Mouse (Mus musculus) layer of hippocampus, postnatal 25 days (tissue): ENCODE measurements around the gene Eral1. TPM values are rescaled to one million over a fixed set of nuclear protein-coding genes. Genes with fewer than 3 reads are reported as not detected.
"Not testable (repeated sequence)": the region's sequence is repeated elsewhere in the genome, so short reads cannot be mapped to it uniquely, and the experiment has no call there.

Experiments used
- DNase-seq, 2 experiments: peaks; one replicate each; pipeline ENCODE4 v3.0.0; 2022; ENCODE audit warnings: mixed read lengths in 2 of 2, low spot score in 1 of 2; ENCODE audit errors: extremely low spot score in 1 of 2
- total RNA-seq, 2 experiments: library from RNA; stranded (reverse); gene quantifications; 2 replicates each; pipeline ENCODE4 v1.2.3; 2021

Eral1 gene
- total RNA-seq, 2 experiments from 2014 or later = 18.6 to 21.1 TPM

GRCm38 (mm10) chr11:78094137-78094503 is 13.9 kb upstream of the Eral1 start:
- no peak for DNase-seq

DNA sequence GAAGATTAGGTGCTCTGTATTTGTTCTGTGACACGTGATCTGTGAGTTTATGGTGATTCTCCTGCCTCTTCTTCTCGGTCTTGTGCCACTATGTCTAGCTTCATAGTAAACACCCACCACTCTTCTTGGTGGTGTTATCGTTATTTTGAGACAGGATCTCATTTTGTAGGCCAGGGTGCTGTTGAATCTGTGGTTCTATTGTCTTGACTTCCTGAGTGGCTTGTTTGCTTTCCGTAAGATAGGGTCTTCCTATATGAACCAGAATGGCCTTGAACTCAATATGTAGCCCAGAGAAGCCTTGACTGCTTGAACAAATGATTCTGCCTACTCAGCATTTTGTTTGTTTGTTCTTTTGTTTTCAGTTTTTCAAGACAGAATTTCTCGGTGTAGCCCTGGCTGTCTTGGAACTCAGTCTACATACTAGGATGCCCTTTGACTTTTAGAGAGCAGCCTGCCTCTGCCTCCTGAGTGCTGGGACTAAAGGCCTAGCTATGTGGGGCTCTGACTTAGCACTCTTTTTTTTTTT is 7.6 kb upstream of the Eral1 start:
- no peak for DNase-seq

DNA sequence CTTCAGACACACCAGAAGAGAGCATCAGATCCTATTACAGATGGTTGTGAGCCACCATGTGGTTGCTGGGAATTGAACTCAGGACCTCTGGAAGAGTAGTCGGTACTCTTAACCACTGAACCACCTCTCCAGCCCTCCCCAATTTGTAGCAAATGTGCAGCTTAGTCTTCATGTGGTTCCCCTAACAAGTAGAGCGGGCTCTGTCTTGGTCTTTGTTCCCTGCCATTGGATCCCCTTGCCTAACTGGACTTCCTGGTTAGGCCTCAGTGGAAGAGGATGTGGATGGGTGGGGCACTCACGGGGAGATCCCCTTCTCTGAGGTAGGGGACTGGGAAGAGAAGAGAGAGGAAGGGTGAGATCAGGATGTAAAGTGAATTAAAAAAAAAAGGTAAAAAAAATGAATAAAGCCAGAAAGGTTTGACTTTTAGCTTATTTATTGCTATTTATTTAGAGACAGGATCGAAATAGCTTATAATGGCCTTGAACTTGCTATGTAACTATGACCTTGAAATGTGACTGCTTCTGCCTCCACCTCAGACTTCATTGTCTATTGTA is 6.8 kb upstream of the Eral1 start:
- no peak for DNase-seq

GRCm38 (mm10) chr11:78083595-78083994 is 3.4 kb upstream of the Eral1 start:
- DNase-seq = no peak

DNA sequence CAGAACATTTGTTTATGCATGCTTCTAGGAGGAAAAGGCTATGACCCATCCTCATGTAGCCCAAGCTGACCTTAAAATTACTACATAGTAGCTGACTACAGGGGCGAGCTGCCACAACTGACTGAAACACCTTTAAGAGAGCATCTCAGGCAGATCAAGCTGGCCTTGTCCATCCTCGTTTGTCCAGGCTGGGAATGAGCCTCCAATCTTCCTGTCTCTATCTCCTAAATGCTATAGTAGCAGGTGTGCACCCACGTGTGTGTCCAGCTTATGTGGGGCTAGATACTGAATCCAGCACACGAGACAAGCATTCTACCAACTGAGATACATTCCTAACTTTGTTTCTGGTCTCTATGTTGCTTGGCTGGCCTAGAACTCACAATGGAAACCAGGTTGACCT is 5.5 kb downstream of the Eral1 start:
- no peak for DNase-seq

DNA sequence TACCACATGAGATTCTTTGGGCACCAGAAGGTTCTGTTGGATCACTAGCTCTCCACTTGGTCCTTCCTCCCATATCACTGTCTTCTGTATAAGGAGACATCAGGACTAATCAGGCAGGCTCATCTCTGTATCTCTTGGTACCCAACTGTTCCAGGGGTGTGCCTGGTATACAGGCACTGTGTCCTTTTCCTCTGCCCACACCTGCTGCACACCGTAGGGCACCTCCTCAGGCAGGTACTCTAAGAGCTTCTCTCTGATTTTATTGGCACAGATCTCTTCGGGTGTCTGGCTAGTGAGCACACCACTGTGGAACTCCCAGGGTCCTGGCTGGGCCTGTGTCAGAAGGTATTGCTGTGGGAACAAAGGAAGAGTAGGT is 5.9 kb downstream of the Eral1 start:
- DNase-seq = no peak

DNA sequence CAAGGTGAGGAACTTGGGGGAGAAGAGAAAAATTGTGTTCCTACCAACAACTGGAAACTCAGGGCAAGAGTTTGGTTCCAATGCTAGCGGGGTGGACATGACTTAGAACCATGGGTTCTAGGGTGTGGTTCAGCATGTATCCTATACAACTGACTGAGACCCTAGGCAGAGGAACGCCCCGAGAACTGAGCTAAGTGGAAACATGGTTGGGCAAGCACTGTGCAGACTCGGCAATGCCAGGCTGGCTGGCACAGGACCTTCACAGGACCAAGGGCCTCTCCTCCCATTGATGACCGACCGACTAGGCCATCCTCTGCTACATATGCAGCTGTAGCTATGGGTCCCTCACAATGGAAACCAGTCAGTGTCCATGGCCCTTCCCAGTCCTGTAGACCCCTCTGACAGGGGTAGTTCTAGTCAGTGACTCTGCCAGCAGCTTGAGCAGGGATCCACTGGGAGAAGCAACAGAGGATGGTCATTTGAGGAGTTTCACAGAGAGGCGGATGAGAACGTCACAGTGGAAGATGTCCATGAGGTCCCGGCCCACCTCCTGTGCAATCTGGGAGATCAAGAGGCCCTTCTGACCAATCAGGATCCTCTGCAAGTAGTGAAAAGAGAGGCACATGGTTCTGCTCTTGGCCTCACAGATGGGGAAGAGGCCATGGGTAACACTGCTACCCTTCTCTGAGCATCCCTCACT is 6.5 kb downstream of the Eral1 start:
- no peak for DNase-seq

DNA sequence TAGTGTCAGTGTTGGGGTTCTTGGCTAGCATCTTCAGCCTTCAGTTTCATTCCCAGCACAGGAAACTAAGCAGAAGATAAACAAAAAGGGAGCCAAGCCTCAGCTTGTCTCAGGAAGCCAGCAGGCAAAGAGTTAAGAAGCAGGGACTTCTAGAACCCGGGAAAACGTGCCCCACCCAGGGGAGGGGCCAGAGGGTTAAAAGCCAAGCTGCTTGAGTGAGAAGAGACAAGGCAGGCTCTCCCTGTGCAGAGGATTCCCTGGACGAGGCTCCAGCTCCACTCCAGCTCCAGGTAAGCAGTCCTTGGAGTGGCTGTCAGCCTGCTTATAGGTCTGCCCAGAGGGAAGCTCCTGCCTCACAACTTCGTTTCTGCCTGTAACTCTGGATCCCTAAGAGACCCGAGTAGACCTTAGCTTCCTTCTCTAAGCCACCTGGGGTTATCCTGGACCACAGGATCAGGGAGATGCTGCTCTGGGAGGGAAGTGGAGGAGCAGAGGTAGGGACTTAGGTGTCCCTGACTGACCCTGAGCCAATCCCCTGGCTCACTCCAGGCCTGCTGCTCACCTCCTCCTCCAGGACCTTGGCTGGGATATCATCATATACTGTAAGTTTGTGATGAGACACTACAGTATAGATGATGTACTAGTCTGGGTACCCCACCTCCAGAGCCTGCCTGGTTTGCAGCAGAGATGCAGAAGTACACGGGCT is 7.6 kb downstream of the Eral1 start:
- no peak for DNase-seq

DNA sequence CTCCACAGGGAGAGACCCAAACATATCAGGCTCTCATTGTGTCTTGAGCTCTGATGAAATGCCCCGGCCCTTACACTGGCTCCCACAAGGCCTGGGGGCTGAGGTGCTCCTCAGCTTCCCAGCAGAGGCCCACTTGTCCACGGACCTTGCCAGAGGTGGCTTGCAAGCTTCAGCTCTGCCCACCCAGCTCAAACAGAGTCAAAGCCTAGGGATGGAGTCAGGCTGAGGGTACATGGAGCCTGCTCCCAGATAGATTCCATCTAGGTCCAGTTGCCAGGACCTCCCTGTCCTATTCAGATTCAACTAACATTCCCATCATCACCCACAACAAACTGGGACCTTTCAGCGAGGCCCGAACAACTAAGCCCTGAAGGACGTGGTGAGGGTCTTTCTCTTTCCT is 8.2 kb downstream of the Eral1 start:
- no peak for DNase-seq

- no peak for DNase-seq
These were observed 10.5 kb downstream of the Eral1 start for GRCm38 (mm10) chr11:78069646-78070045.

DNA sequence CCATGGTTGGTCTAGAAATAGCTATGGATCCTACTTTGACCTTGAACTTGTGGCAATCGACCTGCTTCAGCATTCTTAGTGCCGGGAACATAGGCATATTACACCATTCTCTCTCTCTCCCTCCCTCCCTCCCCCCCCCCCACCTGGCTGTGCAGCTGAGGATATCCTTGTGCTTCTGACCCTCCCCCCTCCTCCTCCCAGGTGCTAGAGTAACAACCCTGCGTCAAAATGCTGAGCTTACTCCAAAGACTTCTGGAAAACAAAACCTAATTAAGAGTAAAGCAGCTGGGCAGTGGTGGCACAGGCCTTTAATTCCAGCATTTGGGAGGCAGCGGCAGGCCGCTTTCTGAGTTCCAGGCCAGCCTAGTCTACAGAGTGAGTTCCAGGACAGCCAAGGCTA is 11.1 kb downstream of the Eral1 start:
- DNase-seq = no peak

DNA sequence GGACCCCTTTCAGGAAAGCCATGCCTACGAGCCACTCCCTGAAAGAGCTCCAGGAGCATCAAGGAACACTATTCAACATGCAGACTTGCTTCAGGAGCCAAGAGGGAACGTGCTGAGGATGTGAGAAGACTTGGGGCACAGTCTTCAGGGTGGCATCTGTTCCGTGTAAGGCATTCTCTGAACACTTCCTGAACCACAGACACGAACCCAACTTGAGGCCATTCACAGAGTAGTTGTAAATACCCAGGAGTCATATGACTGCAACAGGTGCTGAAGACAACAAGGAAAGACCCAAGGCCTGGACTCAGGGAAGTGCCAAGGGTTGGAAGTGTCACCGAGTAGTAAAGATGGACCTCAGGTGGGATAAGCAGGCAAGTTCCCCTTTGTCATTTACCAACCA is 12.6 kb downstream of the Eral1 start:
- no peak for DNase-seq

DNA sequence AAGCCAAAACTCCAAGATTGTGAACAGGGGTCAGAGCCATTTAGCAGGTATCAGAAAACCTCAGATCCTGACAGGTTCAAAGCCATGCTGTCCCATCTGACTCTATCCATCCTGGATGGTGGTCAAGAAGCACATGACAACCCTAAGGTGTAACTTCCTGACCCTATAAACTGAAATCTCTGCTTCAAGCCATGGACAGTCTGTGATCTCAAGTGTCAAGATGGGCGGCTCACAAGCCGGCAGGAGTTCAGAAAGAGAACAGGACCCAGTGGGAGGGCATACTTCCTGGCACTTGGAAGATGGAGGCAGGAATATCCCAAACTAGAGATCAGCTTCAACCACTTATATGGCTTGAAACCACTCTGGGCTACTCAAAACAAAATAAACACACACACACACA is 13.5 kb downstream of the Eral1 start:
- DNase-seq = no peak

DNA sequence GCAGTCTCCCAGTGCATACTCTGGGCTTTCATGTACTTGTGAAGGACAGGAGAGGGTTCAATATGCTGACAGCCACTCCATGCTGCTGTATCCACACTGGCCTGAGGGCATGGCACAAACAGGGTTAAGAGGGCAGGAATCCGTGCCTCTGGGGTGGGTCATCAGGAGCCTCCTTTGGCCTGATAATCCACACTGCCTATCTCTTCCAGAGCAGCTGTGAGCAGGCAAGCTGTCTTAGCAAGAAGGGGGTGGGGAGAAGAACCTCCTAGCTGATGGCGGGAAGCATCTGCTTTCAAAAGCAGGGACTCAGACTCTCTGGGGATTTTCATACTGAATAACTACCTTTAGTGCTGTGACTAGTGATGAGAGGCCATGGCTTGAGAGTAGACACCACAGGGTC is 14.3 kb downstream of the Eral1 start:
- no peak for DNase-seq

- DNase-seq = no peak
These were observed 17.6 kb downstream of the Eral1 start for GRCm38 (mm10) chr11:78062563-78062962.

- peak; percentile 23 to 54 for DNase-seq
These were observed 20.1 kb downstream of the Eral1 start for GRCm38 (mm10) chr11:78059833-78060757.

GRCm38 (mm10) chr11:78056946-78057345 is 23.2 kb downstream of the Eral1 start:
- no peak for DNase-seq

DNA sequence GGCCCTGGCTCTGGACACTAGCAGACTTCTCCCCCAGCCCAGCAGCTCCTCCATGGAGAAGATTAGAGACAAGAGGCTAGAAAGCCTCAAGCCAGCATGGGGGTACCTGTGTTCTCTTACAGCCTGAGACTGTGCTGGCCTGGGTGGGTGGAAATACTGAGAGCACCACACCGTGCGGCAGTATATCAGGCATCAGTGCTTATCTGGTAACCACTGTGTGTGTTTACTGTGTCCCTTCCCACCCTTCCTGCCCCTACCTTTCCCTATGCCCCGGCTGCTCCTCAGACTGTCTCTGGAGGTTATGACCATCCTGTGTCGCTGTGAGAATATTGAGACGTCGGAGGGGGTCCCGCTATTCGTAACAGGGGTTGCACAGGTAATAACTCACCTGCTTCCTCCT is 27.1 kb downstream of the Eral1 start:
- no peak for DNase-seq

GRCm38 (mm10) chr11:78048637-78049036 is 31.5 kb downstream of the Eral1 start:
- not testable (repeated sequence) for DNase-seq

- peak in 1 of 2 experiments; percentile 33 for DNase-seq
These were observed 35.4 kb downstream of the Eral1 start for GRCm38 (mm10) chr11:78044758-78045251.
